Mouse (Mus musculus) gastrocnemius, postnatal 25 days (tissue): ENCODE data around the gene Ppm1l. TPM values are rescaled to one million over a fixed set of nuclear protein-coding genes. Genes with fewer than 3 reads are reported as not detected.
A peak's percentile ranks its signal among the peaks of the same experiment; 100 is the strongest.
"Not testable (repeated sequence)": the region's sequence is repeated elsewhere in the genome, so short reads cannot be mapped to it uniquely, and the experiment has no call there.

Experiments
- DNase-seq: peaks from one replicate; pipeline ENCODE4 v3.0.0; 2022
- total RNA-seq, 2 experiments: library from RNA; stranded (reverse); gene quantifications; 1 replicate in 1 of 2; 2 replicates in 1 of 2; pipeline ENCODE4 v1.2.3; 2021

The Ppm1l gene
- total RNA-seq, 2 experiments from 2014 or later = 45.9 to 60.4 TPM

- no peak for DNase-seq
These were observed 56.1 kb downstream of the Ppm1l start for GRCm38 (mm10) chr3:69372731-69373130.

- no peak for DNase-seq
These were observed 57.1 kb downstream of the Ppm1l start for GRCm38 (mm10) chr3:69373544-69374306.

GRCm38 (mm10) chr3:69374538-69374937 is 57.9 kb downstream of the Ppm1l start:
- DNase-seq = no peak

DNA sequence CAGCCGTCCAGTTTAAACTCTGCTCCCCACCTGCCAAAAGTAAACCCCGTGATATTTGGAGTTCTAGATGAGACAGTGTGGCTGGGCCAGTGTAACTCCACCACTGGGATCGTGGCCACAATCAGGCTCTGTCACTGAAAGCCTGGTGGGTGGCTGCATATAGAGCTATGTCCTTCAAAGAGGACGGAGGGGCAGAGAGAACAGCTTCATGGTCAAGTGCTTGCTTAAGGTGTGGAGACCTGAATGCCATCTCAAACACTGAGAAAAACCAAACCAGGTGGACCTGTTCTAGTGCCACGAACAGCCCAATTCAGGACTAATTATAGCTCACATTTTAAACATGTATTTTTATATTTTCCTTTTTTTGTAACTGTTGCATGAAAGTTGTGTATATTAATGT is 58.3 kb downstream of the Ppm1l start:
- no peak for DNase-seq

GRCm38 (mm10) chr3:69381213-69381612 is 64.6 kb downstream of the Ppm1l start:
- no peak for DNase-seq

GRCm38 (mm10) chr3:69391834-69392233 is 75.2 kb downstream of the Ppm1l start:
- not testable (repeated sequence) for DNase-seq

DNA sequence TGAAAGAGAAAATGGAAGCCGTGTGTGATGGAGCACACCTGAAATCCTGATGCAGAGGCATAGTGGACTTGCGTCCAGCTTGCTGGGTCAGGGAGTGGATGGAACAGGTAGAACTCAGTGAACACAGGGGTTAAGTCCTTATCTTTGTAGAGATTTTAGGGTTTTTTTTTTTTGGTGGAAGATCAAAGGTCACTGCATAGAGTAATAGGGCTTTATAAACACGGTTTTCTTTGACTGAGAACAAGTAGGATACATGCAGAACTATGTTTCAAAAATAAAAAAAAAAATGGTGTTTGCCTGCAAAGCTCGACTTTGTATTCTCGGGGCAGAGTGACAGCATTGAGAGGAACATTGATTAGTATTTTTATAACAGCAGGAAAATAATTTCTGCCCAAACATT is 75.6 kb downstream of the Ppm1l start:
- DNase-seq = no peak

DNA sequence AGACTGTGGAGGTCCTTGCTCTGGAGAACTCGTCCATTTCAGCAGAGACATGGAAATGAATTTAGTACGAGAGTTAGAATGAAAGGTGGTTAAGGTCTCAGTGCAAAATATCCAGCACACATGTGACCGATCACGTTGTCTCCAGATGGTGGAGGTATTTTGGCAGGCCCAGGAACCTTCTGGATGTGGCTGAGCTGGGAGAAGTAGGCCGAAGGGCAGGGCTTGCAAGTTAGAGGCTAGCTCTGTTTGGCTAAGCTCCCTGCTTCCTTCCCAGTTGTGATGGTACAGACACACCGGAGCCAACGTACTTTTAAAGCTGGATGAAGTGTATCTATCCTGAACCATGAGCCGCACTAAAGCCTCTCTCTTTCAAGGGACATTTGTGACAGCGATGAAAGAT is 76.4 kb downstream of the Ppm1l start:
- DNase-seq = no peak

DNA sequence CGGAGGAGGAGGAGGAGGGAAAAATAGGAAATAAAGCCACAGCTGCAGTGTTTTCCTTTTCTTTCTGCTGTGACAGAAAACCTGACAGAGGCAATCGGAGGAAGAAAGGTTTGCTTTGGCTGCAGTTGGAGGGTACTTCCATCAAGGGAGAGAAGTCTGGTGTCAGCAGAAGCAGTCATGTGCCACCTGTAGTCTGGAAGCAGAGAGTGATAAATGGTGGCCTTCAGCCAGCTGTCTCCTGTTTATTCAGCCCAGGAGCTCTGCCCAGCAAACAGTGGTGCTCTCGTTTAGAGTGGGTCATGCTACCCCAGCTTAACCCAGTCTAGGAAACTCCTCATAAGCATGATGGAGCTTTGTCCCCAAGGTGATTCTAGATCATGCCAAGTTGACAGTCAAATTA is 77.3 kb downstream of the Ppm1l start:
- DNase-seq = no peak

DNA sequence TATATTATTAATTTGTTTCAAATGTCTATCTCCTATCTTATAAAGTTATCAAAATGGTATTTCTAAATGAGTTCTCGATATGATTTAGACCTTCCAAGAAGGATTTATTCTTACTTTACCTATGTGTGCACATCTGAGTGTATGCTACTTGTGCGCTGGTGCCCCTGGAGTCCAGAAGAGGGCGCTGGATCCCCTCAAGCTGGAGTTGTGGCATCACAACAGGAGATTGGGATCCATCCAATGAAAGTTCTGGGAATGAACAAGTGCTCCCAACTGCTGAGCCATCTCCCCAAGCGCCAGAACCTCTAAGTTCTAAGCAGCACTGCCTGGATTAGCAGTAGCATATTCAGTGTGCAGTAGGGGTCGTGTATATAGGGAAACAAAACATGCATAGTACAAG is 78.4 kb downstream of the Ppm1l start:
- DNase-seq = no peak

DNA sequence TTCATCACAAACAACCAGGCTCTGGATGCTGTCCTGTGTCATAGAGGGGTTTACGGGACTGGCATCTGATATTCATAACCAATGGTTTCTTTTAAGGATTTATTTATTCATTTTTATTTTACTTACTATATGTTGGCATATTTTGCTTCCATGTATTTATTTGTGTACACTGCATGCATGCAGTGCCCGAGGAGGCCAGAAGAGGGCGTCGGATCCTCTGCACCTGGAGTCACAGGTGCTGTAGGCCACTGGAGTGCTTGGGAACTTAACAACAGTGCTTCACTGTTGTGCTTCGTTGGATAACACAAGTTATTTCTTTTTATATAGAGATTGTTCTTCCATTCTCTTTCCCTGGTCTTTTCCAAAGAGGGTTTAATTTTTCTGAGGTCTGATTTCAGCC is 81.1 kb downstream of the Ppm1l start:
- DNase-seq = no peak

GRCm38 (mm10) chr3:69399336-69399735 is 82.7 kb downstream of the Ppm1l start:
- DNase-seq = no peak

DNA sequence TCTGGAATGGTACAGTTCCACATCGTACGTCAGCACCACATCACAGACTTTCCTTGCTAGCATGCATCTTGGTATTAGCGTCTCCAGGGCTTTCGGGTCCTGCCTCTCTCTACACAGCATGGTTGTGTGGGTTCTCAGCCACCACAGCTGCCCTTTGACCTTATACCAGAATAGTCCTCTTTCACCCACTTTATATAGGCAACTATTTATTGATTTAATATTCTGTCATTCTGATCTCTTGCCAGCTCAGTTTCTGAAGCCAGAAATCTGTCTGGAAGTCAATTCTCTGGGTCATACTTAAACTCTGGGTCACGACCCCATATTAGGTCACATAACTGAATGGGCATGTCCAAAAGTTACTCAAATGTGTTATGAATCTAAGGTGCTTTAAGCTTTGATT is 86.5 kb downstream of the Ppm1l start:
- no peak for DNase-seq

DNA sequence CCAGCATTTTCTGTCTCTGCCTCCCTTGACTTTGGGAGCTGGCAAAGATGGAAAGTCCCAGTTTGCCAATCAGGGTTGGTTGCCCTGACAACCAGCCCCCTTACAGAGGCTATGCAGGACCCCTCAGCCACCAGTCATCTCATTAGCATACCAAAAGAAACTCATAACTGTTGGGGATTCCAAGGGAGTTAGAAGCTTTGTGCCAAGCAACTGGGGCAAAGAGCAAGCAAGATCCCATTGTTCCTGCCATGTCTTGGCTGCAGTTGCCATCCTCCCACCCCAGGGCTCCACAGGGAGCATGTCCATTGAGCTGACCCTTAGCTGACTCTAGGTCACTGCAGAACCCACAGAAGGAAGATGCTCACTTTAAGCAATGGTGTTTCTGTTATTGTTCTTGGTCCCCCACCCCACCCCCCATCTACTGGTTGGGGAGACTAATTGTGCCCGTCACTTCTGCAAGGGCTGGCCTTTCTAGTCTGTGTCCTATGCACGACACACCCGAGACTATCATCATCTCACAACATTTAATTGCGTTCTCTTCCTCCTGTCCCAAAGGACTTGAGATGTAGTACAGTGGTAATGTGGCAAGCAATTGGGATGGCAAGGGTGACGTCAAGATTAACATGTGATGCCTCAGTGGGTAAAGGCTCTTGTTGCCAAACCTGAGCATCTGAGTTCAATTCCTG is 89.7 kb downstream of the Ppm1l start:
- no peak for DNase-seq

DNA sequence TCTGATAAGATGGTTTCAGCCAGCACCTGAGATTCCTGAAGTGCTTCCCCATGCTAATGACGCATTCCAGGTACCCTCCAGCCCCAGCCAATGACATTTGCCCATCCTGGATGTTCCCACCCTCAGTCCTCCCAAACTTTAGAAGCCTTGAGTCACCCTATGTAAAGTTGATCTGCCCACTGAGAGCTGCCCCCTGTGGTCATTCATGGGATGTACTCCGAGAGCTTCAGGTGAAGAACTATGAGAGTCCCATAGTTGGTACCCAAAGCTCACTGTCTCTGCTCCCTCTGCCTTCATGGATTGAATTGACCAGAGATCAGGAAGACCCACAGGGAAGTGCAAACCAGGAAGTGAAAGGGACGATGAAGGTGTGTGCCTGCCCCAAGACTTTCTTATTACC is 91.4 kb downstream of the Ppm1l start:
- no peak for DNase-seq

DNA sequence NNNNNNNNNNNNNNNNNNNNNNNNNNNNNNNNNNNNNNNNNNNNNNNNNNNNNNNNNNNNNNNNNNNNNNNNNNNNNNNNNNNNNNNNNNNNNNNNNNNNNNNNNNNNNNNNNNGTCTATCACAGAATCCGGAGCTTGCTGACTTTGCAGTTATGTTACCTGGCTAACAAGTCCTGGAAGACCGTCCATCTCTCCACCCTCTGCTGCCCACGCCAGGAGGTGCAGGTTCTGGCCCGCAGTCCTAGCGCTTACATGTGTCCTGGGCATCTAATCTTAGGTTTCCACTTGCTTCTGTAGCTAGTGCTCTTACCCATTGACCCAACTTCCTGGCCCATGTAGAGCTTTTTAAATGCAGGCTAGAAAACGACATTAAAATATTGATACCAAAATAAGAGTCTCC is 99.5 kb downstream of the Ppm1l start:
- no peak for DNase-seq

- DNase-seq = no peak
These were observed 106.1 kb downstream of the Ppm1l start for GRCm38 (mm10) chr3:69422741-69423140.

GRCm38 (mm10) chr3:69423371-69423770 is 106.7 kb downstream of the Ppm1l start:
- DNase-seq = no peak

DNA sequence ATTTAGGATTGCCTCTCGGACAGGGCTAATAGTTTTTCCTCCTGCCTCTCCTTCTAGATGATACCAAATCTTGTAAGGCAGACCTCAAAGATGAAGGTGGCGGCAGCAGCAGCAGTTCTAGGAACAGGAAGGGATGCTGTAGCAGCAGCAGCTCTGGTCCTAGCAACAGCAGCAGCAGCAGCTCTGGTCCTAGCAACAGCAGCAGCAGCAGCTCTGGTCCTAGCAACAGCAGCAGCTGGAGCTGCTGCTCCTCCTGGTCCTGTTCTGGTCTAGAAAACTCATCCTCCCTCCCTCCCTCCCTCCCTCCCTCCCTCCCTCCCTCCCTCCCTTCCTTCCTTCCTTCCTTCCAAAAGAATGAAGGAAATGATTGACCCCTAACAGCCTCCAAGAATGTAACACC is 108.1 kb downstream of the Ppm1l start:
- DNase-seq = not testable (repeated sequence)

GRCm38 (mm10) chr3:69427259-69427658 is 110.6 kb downstream of the Ppm1l start:
- DNase-seq = no peak

- DNase-seq = no peak
These were observed 111.6 kb downstream of the Ppm1l start for GRCm38 (mm10) chr3:69428221-69428620.

GRCm38 (mm10) chr3:69429319-69429718 is 112.7 kb downstream of the Ppm1l start:
- DNase-seq = no peak

- peak; percentile 25 for DNase-seq
These were observed 116.9 kb downstream of the Ppm1l start for GRCm38 (mm10) chr3:69433580-69433979.
